Mouse (Mus musculus) midbrain, postnatal 0 days (tissue): Measurements from ENCODE around the gene Setd3. TPM values are rescaled to one million over a fixed set of nuclear protein-coding genes. Genes with fewer than 3 reads are reported as not detected.
A peak's percentile ranks its signal among the peaks of the same experiment; 100 is the strongest.

ENCODE experiments used
- ATAC-seq: fragments of 200-750 bp; cut with Nextera tagmentation; 2 replicates; pipeline ENCODE4 v1.8.0; 2017; ENCODE audit warnings: moderate number of reproducible peaks, mild to moderate bottlenecking, moderate TSS enrichment, moderate library complexity; ENCODE audit not compliant: low FRiP score
- DNase-seq: peaks from one replicate; pipeline ENCODE4 v3.0.0-alpha.2; 2015; ENCODE audit warnings: low spot score
- H3K27ac ChIP-seq: fragments of 300-500 bp; sonication (generic); 2 replicates; pipeline ENCODE4 v1.5.1; 2014; ENCODE audit warnings: low read depth, mild to moderate bottlenecking, low read length, mixed read lengths
- H3K27me3 ChIP-seq: fragments of 300-500 bp; sonication (generic); 2 replicates; pipeline ENCODE4 v1.6.1; 2014; ENCODE audit warnings: low read length, control low read depth, mixed read lengths; ENCODE audit not compliant: insufficient read depth
- H3K36me3 ChIP-seq: fragments of 300-500 bp; sonication (generic); 2 replicates; pipeline ENCODE4 v1.6.1; 2014; ENCODE audit warnings: low read length, control low read depth, mixed read lengths; ENCODE audit not compliant: insufficient read depth
- H3K4me1 ChIP-seq: fragments of 300-500 bp; sonication (generic); 2 replicates; pipeline ENCODE4 v1.6.1; 2014; ENCODE audit warnings: mild to moderate bottlenecking, control low read depth, antibody characterized with exemption, low read length, mixed read lengths; ENCODE audit not compliant: insufficient read depth
- H3K4me2 ChIP-seq: fragments of 300-500 bp; sonication (generic); 2 replicates; pipeline ENCODE4 v1.6.1; 2014; ENCODE audit warnings: low read depth, mild to moderate bottlenecking, low read length, mixed read lengths; ENCODE audit not compliant: poor library complexity, severe bottlenecking
- H3K4me3 ChIP-seq: fragments of 300-500 bp; sonication (generic); 2 replicates; pipeline ENCODE4 v1.5.1; 2014; ENCODE audit warnings: low read depth, mild to moderate bottlenecking, low read length, moderate library complexity
- H3K9ac ChIP-seq: fragments of 300-500 bp; sonication (generic); replicated peaks from 2 replicates; pipeline ENCODE4 v1.6.1; 2014; ENCODE audit warnings: mild to moderate bottlenecking, low read length, moderate library complexity, mixed read lengths; ENCODE audit not compliant: poor library complexity, severe bottlenecking
- H3K9me3 ChIP-seq: fragments of 300-500 bp; sonication (generic); 2 replicates; pipeline ENCODE4 v1.6.1; 2016; ENCODE audit warnings: low read length, control low read depth
- CTCF ChIP-seq: IDR thresholded peaks from 2 replicates; pipeline ENCODE4 v1.5.1; 2016; ENCODE audit warnings: antibody characterized with exemption, mild to moderate bottlenecking
- WGBS: fragments of 180-500 bp; shearing (Covaris S2); extraction: QIAGEN DNeasy Blood & Tissue Kit; methylation state at CpG from one replicate; pipeline ENCODE4 v1.1.7; 2014; 5-methylcytosine and 5-hydroxymethylcytosine counted together
- polyA plus RNA-seq: library from polyadenylated mRNA; unstranded; fragments of >200 nt; fragmentation: Nextera tagmentation; extraction: Ambion mirVana; gene quantifications from 2 replicates; pipeline ENCODE4 v1.2.1, GENCODE M21; 2015
- total RNA-seq: library from RNA; depleted of rRNA; stranded (reverse); fragments of >200 nt; gene quantifications from 2 replicates; pipeline ENCODE4 v1.2.3, GENCODE M21; 2014

Gene Setd3
- total and polyA plus RNA-seq, 2 experiments from 2014 or later = 74.6 to 91.2 TPM

- Histone ChIP-seq H3K4me3 (no peak overlapping the region), H3K27me3 (no peaks in the 10 kb centered on the region), H3K27ac (no peak overlapping the region), H3K4me2 (no peak overlapping the region), H3K9me3 (no peaks in the 10 kb centered on the region), H3K36me3 (no peaks in the 10 kb centered on the region), H3K9ac (no peak overlapping the region), H3K4me1 (peaks cover 7% of the 10 kb centered on the region; the same call in 1 of the 2 replicates)
- TF ChIP-seq CTCF = no peak
- DNase-seq = no peak
- ATAC-seq = no peak
- WGBS = 90% methylated on average over 7 of the region's 7 CpGs
Measured at GRCm38 (mm10) chr12:108221712-108222111, 42.6 kb upstream of the Setd3 start.

GRCm38 (mm10) chr12:108221206-108221605 lies 42.1 kb upstream of the Setd3 start:
- H3K4me1 ChIP-seq = peaks cover 10% of the 10 kb centered on the region; the same call in 1 of the 2 replicates
- H3K9ac ChIP-seq = no peak overlapping the region
- 0 out of 2 replicates have a peak, but pooled peaks have one; percentile 22 for ATAC-seq
- no peak overlapping the region for H3K4me2 ChIP-seq
- WGBS = 48% methylated on average over 10 of the region's 10 CpGs
- peak; percentile 77 for DNase-seq
- H3K27ac ChIP-seq = no peak overlapping the region
- no peaks in the 10 kb centered on the region for H3K27me3 ChIP-seq
- no peaks in the 10 kb centered on the region for H3K36me3 ChIP-seq
- H3K4me3 ChIP-seq = no peak overlapping the region
- peak; percentile 61 for TF ChIP-seq CTCF
- no peaks in the 10 kb centered on the region for H3K9me3 ChIP-seq

- H3K9me3 ChIP-seq = no peaks in the 10 kb centered on the region
- H3K27me3 ChIP-seq = no peaks in the 10 kb centered on the region
- TF ChIP-seq CTCF = no peak
- 41% methylated on average over 12 of the region's 12 CpGs for WGBS
- no peak for ATAC-seq
- H3K36me3 ChIP-seq = no peaks in the 10 kb centered on the region
- DNase-seq = peak; percentile 49
- peaks cover 10% of the 10 kb centered on the region; the same call in 1 of the 2 replicates for H3K4me1 ChIP-seq
- no peak overlapping the region for H3K4me2 ChIP-seq
- no peak overlapping the region for H3K27ac ChIP-seq
- no peak overlapping the region for H3K4me3 ChIP-seq
- H3K9ac ChIP-seq = no peak overlapping the region
Measured at GRCm38 (mm10) chr12:108220621-108221020, 41.5 kb upstream of the Setd3 start.

GRCm38 (mm10) chr12:108219825-108220616 lies 40.9 kb upstream of the Setd3 start:
- H3K4me3 ChIP-seq = no peak overlapping the region
- H3K9ac ChIP-seq = no peak overlapping the region
- 57% methylated on average over 21 of the region's 21 CpGs for WGBS
- H3K9me3 ChIP-seq = no peaks in the 10 kb centered on the region
- H3K4me1 ChIP-seq = peaks cover 10% of the 10 kb centered on the region; the same call in 1 of the 2 replicates
- no peaks in the 10 kb centered on the region for H3K27me3 ChIP-seq
- DNase-seq (no peak), ATAC-seq (no peak)
- no peaks in the 10 kb centered on the region for H3K36me3 ChIP-seq
- H3K27ac ChIP-seq = 0 out of 2 replicates have a peak overlapping the region, but pooled peaks have one; percentile 7
- TF ChIP-seq CTCF = no peak
- H3K4me2 ChIP-seq = no peak overlapping the region

GRCm38 (mm10) chr12:108219163-108219562 lies 40.0 kb upstream of the Setd3 start:
- TF ChIP-seq CTCF = no peak
- Histone ChIP-seq H3K4me3 (no peak overlapping the region), H3K9me3 (no peaks in the 10 kb centered on the region), H3K4me2 (no peak overlapping the region), H3K27ac (peak overlapping the region; percentile 34; the same call in 1 of the 2 replicates), H3K36me3 (no peaks in the 10 kb centered on the region), H3K27me3 (no peaks in the 10 kb centered on the region), H3K4me1 (peaks cover 10% of the 10 kb centered on the region; the same call in 1 of the 2 replicates), H3K9ac (no peak overlapping the region; the same call in 1 of the 2 replicates)
- ATAC-seq (no peak), DNase-seq (peak; percentile 60)
- WGBS = 41% methylated on average over 15 of the region's 15 CpGs

- 0 out of 2 replicates have a peak overlapping the region, but pooled peaks have one; percentile 19 for H3K9ac ChIP-seq
Measured at GRCm38 (mm10) chr12:108217572-108217971, 38.5 kb upstream of the Setd3 start.

More at GRCm38 (mm10) chr12:108217572-108217971, 38.5 kb upstream of the Setd3 start:
- WGBS = 62% methylated on average over 5 of the region's 5 CpGs
- no peak for ATAC-seq
- Histone ChIP-seq H3K36me3 (no peaks in the 10 kb centered on the region), H3K4me3 (no peak overlapping the region), H3K9me3 (no peaks in the 10 kb centered on the region), H3K27me3 (no peaks in the 10 kb centered on the region), H3K27ac (no peak overlapping the region), H3K4me1 (peaks cover 10% of the 10 kb centered on the region; the same call in 1 of the 2 replicates), H3K4me2 (no peak overlapping the region)
- no peak for DNase-seq
- peak; percentile 68 for TF ChIP-seq CTCF
